Mouse (Mus musculus): ENCODE results near the gene Gm20807. TPM values are rescaled to one million over a fixed set of nuclear protein-coding genes. Genes with fewer than 3 reads are reported as not detected.

Gm20807 gene
- not detected in 2 replicates for polyA plus RNA-seq (2012; rRNA removed)

DNA sequence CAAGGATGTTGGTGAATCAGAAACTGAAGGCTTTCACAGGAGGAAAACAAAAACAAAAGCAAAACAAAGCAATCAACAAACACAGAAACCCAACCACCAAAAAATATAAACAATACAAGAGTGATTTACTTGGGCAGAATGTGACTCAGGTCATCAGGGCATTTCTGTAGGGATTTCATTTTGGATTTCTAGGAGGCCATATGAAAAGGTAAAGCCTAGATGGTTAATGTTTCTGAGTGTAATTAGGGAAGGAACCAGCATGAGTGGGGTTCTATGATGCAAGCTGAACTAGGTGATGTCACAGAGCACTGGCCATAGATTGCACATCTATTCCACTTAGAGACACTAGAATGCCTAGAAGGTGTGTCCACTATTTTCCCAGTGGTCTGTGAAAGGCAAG, at the start of gene Gm20807:
TSS of gene Gm20807 (plus strand) at position 301 of the 400 bp plus-strand sequence.

Other genes starting within 250 kb of the Gm20807 start
- gene Gm21891, start 90.6 kb downstream of the Gm20807 start, polyA plus RNA-seq (2012; rRNA removed), result not detected in 2 replicates
- not detected in 2 replicates for gene Gm21425, start 119.1 kb downstream of the Gm20807 start, polyA plus RNA-seq (2012; rRNA removed)
- not detected in 2 replicates for gene Gm21828, start 181.0 kb downstream of the Gm20807 start, polyA plus RNA-seq (2012; rRNA removed)
- not detected in 2 replicates for gene Gm21440, start 209.5 kb downstream of the Gm20807 start, polyA plus RNA-seq (2012; rRNA removed)
- gene Gm21454, start 209.6 kb downstream of the Gm20807 start, polyA plus RNA-seq (2012; rRNA removed), result not detected in 2 replicates